Mouse (Mus musculus) CH12.LX (cell line): ENCODE measurements around the gene Myo1d. TPM values are rescaled to one million over a fixed set of nuclear protein-coding genes. Genes with fewer than 3 reads are reported as not detected.

Source experiments
- DNase-seq: peaks from one replicate; pipeline ENCODE4 v3.0.0-alpha.2; 2013; ENCODE audit errors: extremely low read depth
- H3K27ac ChIP-seq: 2 replicates; pipeline ENCODE4 v1.5.1; 2012; ENCODE audit warnings: low read depth, mild to moderate bottlenecking, control low read depth, moderate library complexity; ENCODE audit not compliant: insufficient read depth
- H3K27me3 ChIP-seq: replicated peaks from 2 replicates; pipeline ENCODE3; 2012; ENCODE audit warnings: inconsistent platforms
- H3K36me3 ChIP-seq, 2 experiments: replicated peaks in 1 of 2; 2 replicates each; pipeline versions ENCODE3 to v1.6.1; 2012; ENCODE audit warnings: inconsistent platforms in 1 of 2, low read length in 1 of 2, mild to moderate bottlenecking in 1 of 2, mixed read lengths in 1 of 2, moderate library complexity in 1 of 2; ENCODE audit not compliant: control insufficient read depth in 1 of 2, insufficient read depth in 1 of 2
- H3K4me1 ChIP-seq, 2 experiments: 2 replicates each; pipeline ENCODE4 v1.6.1; 2012; ENCODE audit warnings: inconsistent platforms in 1 of 2, moderate library complexity in 1 of 2; ENCODE audit not compliant: insufficient read depth in 2 of 2, control insufficient read depth in 1 of 2
- H3K4me2 ChIP-seq: 2 replicates; pipeline ENCODE4 v1.6.1; 2012; ENCODE audit warnings: low read depth, mild to moderate bottlenecking, control low read depth; ENCODE audit not compliant: poor library complexity, insufficient read depth, severe bottlenecking
- H3K4me3 ChIP-seq, 3 experiments: fragments of 150-350 bp in 1 of 3; sonication (generic) in 1 of 3; replicated peaks in 1 of 3; 2 replicates each; pipeline versions ENCODE3 to v1.5.1; 2011 to 2012; ENCODE audit warnings: low read depth in 2 of 3, low read length in 2 of 3, mild to moderate bottlenecking in 2 of 3, moderate library complexity in 2 of 3, control low read depth in 1 of 3, improper control_type of control experiment in 1 of 3, inconsistent platforms in 1 of 3, mixed read lengths in 1 of 3; ENCODE audit not compliant: poor library complexity in 1 of 3
- H3K79me2 ChIP-seq: replicated peaks from 2 replicates; pipeline ENCODE4 v1.6.1; 2012; ENCODE audit warnings: mild to moderate bottlenecking, moderate library complexity; ENCODE audit not compliant: control insufficient read depth, poor library complexity, insufficient read depth, severe bottlenecking; ENCODE audit errors: extremely low read depth
- H3K9ac ChIP-seq: 2 replicates; pipeline ENCODE4 v1.6.1; 2012; ENCODE audit warnings: low read depth, mild to moderate bottlenecking, control low read depth, moderate library complexity; ENCODE audit not compliant: insufficient read depth
- H3K9me3 ChIP-seq: replicated peaks from 2 replicates; pipeline ENCODE3; 2012; ENCODE audit warnings: low read length, inconsistent platforms, mixed read lengths
- BHLHE40 ChIP-seq: IDR thresholded peaks from 2 replicates; pipeline ENCODE4 v1.6.1; 2011; ENCODE audit warnings: mild to moderate bottlenecking, low read depth, low read length, improper control_type of control experiment
- CHD1 ChIP-seq: IDR thresholded peaks from 2 replicates; pipeline ENCODE4 v1.6.1; 2012; ENCODE audit warnings: low read depth, low read length, improper control_type of control experiment, inconsistent platforms
- CHD2 ChIP-seq: IDR thresholded peaks from 2 replicates; pipeline ENCODE4 v1.6.1; 2011; ENCODE audit warnings: low read length, improper control_type of control experiment
- CTCF ChIP-seq, 2 experiments: IDR thresholded peaks in 1 of 2; conservative IDR thresholded peaks in 1 of 2; 2 replicates each; pipeline ENCODE4 v1.5.1; 2011 to 2012; ENCODE audit warnings: low read depth in 2 of 2, low read length in 2 of 2, improper control_type of control experiment in 1 of 2, inconsistent platforms in 1 of 2, mild to moderate bottlenecking in 1 of 2, moderate library complexity in 1 of 2
- E2F4 ChIP-seq: IDR thresholded peaks from 2 replicates; pipeline ENCODE4 v1.6.1; 2011; ENCODE audit warnings: low read depth, low read length, improper control_type of control experiment; ENCODE audit not compliant: insufficient replicate concordance
- ELF1 ChIP-seq: IDR thresholded peaks from 2 replicates; pipeline ENCODE4 v1.6.1; 2014; ENCODE audit warnings: low read depth, mild to moderate bottlenecking, inconsistent platforms, low read length, improper control_type of control experiment
- EP300 ChIP-seq: IDR thresholded peaks from 2 replicates; pipeline ENCODE4 v1.6.1; 2011; ENCODE audit warnings: low read length, improper control_type of control experiment
- ETS1 ChIP-seq: conservative IDR thresholded peaks from 2 replicates; pipeline ENCODE4 v1.6.1; 2012; ENCODE audit warnings: low read depth, mild to moderate bottlenecking, inconsistent platforms, low read length, improper control_type of control experiment, moderate library complexity
- GABPA ChIP-seq: IDR thresholded peaks from 2 replicates; pipeline ENCODE4 v1.6.1; 2012; ENCODE audit warnings: low read depth, low read length, improper control_type of control experiment, inconsistent platforms; ENCODE audit not compliant: insufficient replicate concordance
- IRF4 ChIP-seq: IDR thresholded peaks from 2 replicates; pipeline ENCODE4 v1.6.1; 2014; ENCODE audit warnings: low read depth, mild to moderate bottlenecking, inconsistent platforms, low read length, improper control_type of control experiment
- JUN ChIP-seq: IDR thresholded peaks from 2 replicates; pipeline ENCODE4 v1.6.1; 2011; ENCODE audit warnings: low read depth, mild to moderate bottlenecking, low read length, improper control_type of control experiment, moderate library complexity; ENCODE audit not compliant: insufficient read depth
- KAT2A ChIP-seq: IDR thresholded peaks from 2 replicates; pipeline ENCODE4 v1.6.1; 2012; ENCODE audit warnings: low read length, improper control_type of control experiment, inconsistent platforms; ENCODE audit not compliant: insufficient replicate concordance
- MAFK ChIP-seq: IDR thresholded peaks from 2 replicates; pipeline ENCODE4 v1.6.1; 2011; ENCODE audit warnings: low read length, improper control_type of control experiment; ENCODE audit not compliant: insufficient replicate concordance
- MAZ ChIP-seq: IDR thresholded peaks from 2 replicates; pipeline ENCODE4 v1.6.1; 2012; ENCODE audit warnings: low read depth, mild to moderate bottlenecking, inconsistent platforms, low read length, improper control_type of control experiment, moderate library complexity
- MEF2A ChIP-seq: IDR thresholded peaks from 2 replicates; pipeline ENCODE4 v1.6.1; 2014; ENCODE audit warnings: low read depth, mild to moderate bottlenecking, inconsistent platforms, low read length, improper control_type of control experiment, borderline replicate concordance
- MYC ChIP-seq: IDR thresholded peaks from 2 replicates; pipeline ENCODE4 v1.6.1; 2011; ENCODE audit warnings: low read depth, mild to moderate bottlenecking, improper control_type of control experiment, low read length
- PAX5 ChIP-seq: IDR thresholded peaks from 2 replicates; pipeline ENCODE4 v1.6.1; 2012; ENCODE audit warnings: low read length, inconsistent platforms, mixed read lengths
- POLR2A ChIP-seq: IDR thresholded peaks from 2 replicates; pipeline ENCODE4 v1.6.1; 2011; ENCODE audit warnings: low read depth, mild to moderate bottlenecking, improper control_type of control experiment, low read length
- POLR2AphosphoS2 ChIP-seq: IDR thresholded peaks from 2 replicates; pipeline ENCODE4 v1.6.1; 2011; ENCODE audit warnings: low read depth, low read length, improper control_type of control experiment
- RAD21 ChIP-seq: IDR thresholded peaks from 2 replicates; pipeline ENCODE4 v1.6.1; 2011; ENCODE audit warnings: low read depth, mild to moderate bottlenecking, low read length, improper control_type of control experiment, moderate library complexity
- RCOR1 ChIP-seq: conservative IDR thresholded peaks from 2 replicates; pipeline ENCODE4 v1.6.1; 2012; ENCODE audit warnings: low read depth, mild to moderate bottlenecking, inconsistent platforms, low read length, improper control_type of control experiment
- SIN3A ChIP-seq: IDR thresholded peaks from 2 replicates; pipeline ENCODE4 v1.6.1; 2012; ENCODE audit warnings: low read length, improper control_type of control experiment, inconsistent platforms
- SMC3 ChIP-seq: IDR thresholded peaks from 2 replicates; pipeline ENCODE4 v1.6.1; 2011; ENCODE audit warnings: low read depth, low read length, improper control_type of control experiment
- TCF12 ChIP-seq: IDR thresholded peaks from 2 replicates; pipeline ENCODE4 v1.6.1; 2014; ENCODE audit warnings: low read depth, mild to moderate bottlenecking, inconsistent platforms, low read length, improper control_type of control experiment
- UBTF ChIP-seq: IDR thresholded peaks from 2 replicates; pipeline ENCODE4 v1.6.1; 2012; ENCODE audit warnings: low read depth, mild to moderate bottlenecking, inconsistent platforms, low read length, improper control_type of control experiment, moderate library complexity
- USF1 ChIP-seq: IDR thresholded peaks from 2 replicates; pipeline ENCODE4 v1.6.1; 2014; ENCODE audit warnings: low read depth, mild to moderate bottlenecking, inconsistent platforms, low read length, improper control_type of control experiment
- USF2 ChIP-seq: conservative IDR thresholded peaks from 2 replicates; pipeline ENCODE4 v1.6.1; 2011; ENCODE audit warnings: low read depth, low read length, improper control_type of control experiment
- ZKSCAN1 ChIP-seq: IDR thresholded peaks from 2 replicates; pipeline ENCODE4 v1.6.1; 2012; ENCODE audit warnings: low read depth, inconsistent platforms, low read length, improper control_type of control experiment, borderline replicate concordance
- ZMIZ1 ChIP-seq: IDR thresholded peaks from 2 replicates; pipeline ENCODE4 v1.6.1; 2012; ENCODE audit warnings: low read depth, mild to moderate bottlenecking, inconsistent platforms, low read length, improper control_type of control experiment
- ZNF384 ChIP-seq: IDR thresholded peaks from 2 replicates; pipeline ENCODE4 v1.6.1; 2012; ENCODE audit warnings: low read depth, low read length, improper control_type of control experiment, inconsistent platforms
- dilution Hi-C: fragments of 300-500 bp; cut with MboI; formaldehyde crosslinking; loops from 2 replicates; pipeline ENCODE4 v1.14.3; 2020; ENCODE audit warnings: low sequenced_read_pairs; ENCODE audit not compliant: extremely low pct_unique_long_range_greater_than_20kb, extremely low pct_ligation_motif_present
- in situ Hi-C: fragments of 300-500 bp; cut with MboI; formaldehyde crosslinking; loops from 3 replicates; pipeline ENCODE4 v1.14.3; 2019; ENCODE audit warnings: low sequenced_read_pairs, low pct_ligation_motif_present, low pct_unique_long_range_greater_than_20kb, mixed read lengths
- polyA plus RNA-seq: library from polyadenylated mRNA; unstranded; fragments of >175 nt; gene quantifications from 2 replicates; pipeline ENCODE4 v1.2.1, GENCODE M21; 2012; ENCODE audit warnings: low read depth; ENCODE audit not compliant: insufficient read length
- total RNA-seq, 2 experiments: library from RNA; depleted of rRNA; stranded (reverse); fragments of 300-350 nt in 1 of 2; fragments of >200 nt in 1 of 2; gene quantifications; 2 replicates each; pipeline ENCODE4 v1.2.3; 2012 to 2014

The Myo1d gene
- total and polyA plus RNA-seq, 3 experiments, result 2.2 to 5.6 (median 2.9) TPM

DNA sequence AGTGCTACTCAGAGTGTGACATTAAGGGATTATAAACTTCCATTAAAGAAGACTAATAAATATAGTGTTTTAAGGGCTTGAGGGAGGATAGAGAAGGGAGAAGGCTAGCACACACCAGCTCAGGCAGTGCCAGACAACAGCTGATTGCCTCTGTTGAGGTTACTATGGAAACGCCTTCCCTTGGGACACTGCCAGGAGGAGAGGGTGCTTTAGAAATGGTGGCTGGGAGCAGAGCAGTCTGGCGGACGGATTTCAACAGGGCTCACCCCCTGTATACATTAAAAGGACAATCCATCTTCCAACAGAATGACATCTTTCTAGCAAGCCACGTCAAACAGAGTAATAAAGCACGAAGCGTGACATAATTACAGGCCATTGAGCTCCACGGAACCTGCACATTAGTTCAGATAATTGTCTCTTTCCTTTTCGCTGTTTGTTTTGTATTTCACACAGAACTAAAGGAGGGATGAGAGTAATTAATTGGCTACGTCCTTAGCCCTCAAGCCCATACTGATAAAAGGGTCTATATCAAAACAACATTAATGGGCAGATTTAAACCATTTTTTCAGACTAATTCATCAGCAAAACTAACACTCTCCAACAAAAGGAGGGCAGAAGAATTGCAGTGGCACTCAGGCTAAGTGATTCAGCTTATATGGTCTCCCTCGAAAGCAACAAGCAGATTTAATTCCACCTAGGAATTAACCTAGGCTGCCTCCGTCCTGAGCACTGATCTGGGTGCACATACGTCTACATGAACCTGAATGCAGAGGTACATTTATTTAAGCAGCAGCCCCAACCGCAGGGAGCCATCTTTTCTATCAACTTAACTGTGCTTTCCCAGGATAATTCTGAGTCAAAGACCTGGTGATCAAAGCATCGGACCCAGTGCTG lies 201.8 kb downstream of the Myo1d start:
- H3K79me2 ChIP-seq, result no peaks in the 10 kb centered on the region
- no peak for TF ChIP-seq ELF1
- no peak for TF ChIP-seq MYC
- no peak for TF ChIP-seq JUN
- TF ChIP-seq TCF12, result no peak
- no peak for TF ChIP-seq BHLHE40
- no peak for TF ChIP-seq MEF2A
- no peak for TF ChIP-seq MAZ
- H3K36me3 ChIP-seq, result no peaks in the 10 kb centered on the region
- no peak overlapping the region for H3K4me2 ChIP-seq
- dilution Hi-C loops, result no loop called here
- no peak overlapping the region for H3K4me3 ChIP-seq
- in situ Hi-C loops, result no loop called here
- H3K4me1 ChIP-seq, result peaks cover 21 to 50% of the 10 kb centered on the region in 2 experiments
- H3K27me3 ChIP-seq, result no peaks in the 10 kb centered on the region
- H3K27ac ChIP-seq, result no peak overlapping the region
- no peaks in the 10 kb centered on the region for H3K9me3 ChIP-seq
- DNase-seq, result peak; percentile 57
- H3K9ac ChIP-seq, result no peak overlapping the region

DNA sequence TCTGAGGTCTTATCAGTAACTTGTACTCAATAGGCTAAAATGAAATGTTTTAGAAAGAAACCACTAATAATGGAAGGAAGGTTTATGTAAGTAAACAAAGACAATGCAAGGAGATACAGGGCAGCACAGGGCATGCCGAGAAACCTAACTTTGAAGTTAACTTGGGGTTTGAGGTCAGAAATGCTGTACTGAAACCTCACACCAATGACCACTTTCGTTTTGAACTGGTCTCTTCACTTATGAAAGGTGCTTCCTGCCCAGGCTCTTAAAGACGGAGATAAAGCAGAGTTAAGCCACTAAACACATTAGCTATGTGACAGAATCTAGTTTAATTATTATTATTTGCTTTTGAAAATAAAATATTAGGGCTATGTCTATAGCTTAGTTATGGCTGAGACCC lies 204.0 kb downstream of the Myo1d start:
- H3K9ac ChIP-seq, result peak overlapping the region; percentile 24
- H3K79me2 ChIP-seq, result no peaks in the 10 kb centered on the region
- H3K4me2 ChIP-seq, result peak overlapping the region; percentile 68
- no peaks in the 10 kb centered on the region for H3K36me3 ChIP-seq
- dilution Hi-C loops (no loop called here), in situ Hi-C loops (no loop called here)
- H3K4me1 ChIP-seq, result peaks cover 18 to 47% of the 10 kb centered on the region in 2 experiments
- H3K4me3 ChIP-seq, result no peak overlapping the region
- peak overlapping the region; percentile 73 for H3K27ac ChIP-seq
- DNase-seq, result peak; percentile 61
- no peaks in the 10 kb centered on the region for H3K27me3 ChIP-seq
- no peaks in the 10 kb centered on the region for H3K9me3 ChIP-seq
- TF ChIP-seq POLR2AphosphoS2 (no peak), ELF1 (peak; percentile 59; the same call in 1 of the 2 replicates), EP300 (peak; percentile 93), UBTF (no peak), GABPA (no peak), USF2 (no peak), RAD21 (no peak; the same call in 1 of the 2 replicates), CTCF (conservative IDR thresholded peaks at IDR 0.05 in 1 of 2, IDR thresholded peaks at IDR 0.05 in 1 of 2; ENCODE audit: low read depth in 2 of 2, low read length in 2 of 2) (no peak), KAT2A (no peak), MAFK (peak; percentile 79), ZMIZ1 (no peak), RCOR1 (peak; percentile 93), ETS1 (peak; percentile 75), CHD1 (0 out of 2 replicates have a peak, but pooled peaks have one; percentile 77), BHLHE40 (peak; percentile 83), SMC3 (no peak), TCF12 (peak; percentile 78), E2F4 (no peak), ZKSCAN1 (no peak), JUN (peak; percentile 57), MAZ (no peak), IRF4 (peak; percentile 97), SIN3A (peak; percentile 56; the same call in 1 of the 2 replicates), POLR2A (no peak; the same call in 1 of the 2 replicates), CHD2 (no peak), ZNF384 (peak; percentile 34; the same call in 1 of the 2 replicates), PAX5 (no peak), USF1 (no peak)
